Mouse (Mus musculus) embryo, embryonic 11 days (tissue): ENCODE results near the gene Lrp2.
"Not testable (repeated sequence)": the region's sequence is repeated elsewhere in the genome, so short reads cannot be mapped to it uniquely, and the experiment has no call there.

ENCODE experiments used
- DNase-seq: peaks from one replicate; pipeline ENCODE4 v3.0.0-alpha.2; 2015

Gene Lrp2

GRCm38 (mm10) chr2:69582068-69582467, 3.8 kb downstream of the Lrp2 start:
- not testable (repeated sequence) for DNase-seq

GRCm38 (mm10) chr2:69580091-69580490, 5.8 kb downstream of the Lrp2 start:
- DNase-seq = no peak

- no peak for DNase-seq
Measured at GRCm38 (mm10) chr2:69578206-69578605, 7.7 kb downstream of the Lrp2 start.

GRCm38 (mm10) chr2:69576531-69576930, 9.3 kb downstream of the Lrp2 start:
- DNase-seq = no peak

GRCm38 (mm10) chr2:69574934-69575333, 10.9 kb downstream of the Lrp2 start:
- no peak for DNase-seq

- no peak for DNase-seq
Measured at GRCm38 (mm10) chr2:69574261-69574660, 11.6 kb downstream of the Lrp2 start.

- no peak for DNase-seq
Measured at GRCm38 (mm10) chr2:69573733-69574054, 12.2 kb downstream of the Lrp2 start.

- DNase-seq = no peak
Measured at GRCm38 (mm10) chr2:69573038-69573732, 12.7 kb downstream of the Lrp2 start.

GRCm38 (mm10) chr2:69570556-69570955, 15.3 kb downstream of the Lrp2 start:
- no peak for DNase-seq

- DNase-seq = no peak
Measured at GRCm38 (mm10) chr2:69566281-69566680, 19.6 kb downstream of the Lrp2 start.

- no peak for DNase-seq
Measured at GRCm38 (mm10) chr2:69563492-69563891, 22.4 kb downstream of the Lrp2 start.

GRCm38 (mm10) chr2:69562761-69563160, 23.1 kb downstream of the Lrp2 start:
- no peak for DNase-seq

- DNase-seq = no peak
Measured at GRCm38 (mm10) chr2:69560221-69560620, 25.6 kb downstream of the Lrp2 start.

- DNase-seq = no peak
Measured at GRCm38 (mm10) chr2:69559380-69559779, 26.5 kb downstream of the Lrp2 start.

- no peak for DNase-seq
Measured at GRCm38 (mm10) chr2:69556686-69557085, 29.2 kb downstream of the Lrp2 start.

- no peak for DNase-seq
Measured at GRCm38 (mm10) chr2:69551639-69552038, 34.2 kb downstream of the Lrp2 start.

- no peak for DNase-seq
Measured at GRCm38 (mm10) chr2:69546823-69547222, 39.0 kb downstream of the Lrp2 start.

GRCm38 (mm10) chr2:69536018-69536417, 49.8 kb downstream of the Lrp2 start:
- no peak for DNase-seq

- DNase-seq = peak; percentile 23
Measured at GRCm38 (mm10) chr2:69531528-69532055, 54.3 kb downstream of the Lrp2 start.

GRCm38 (mm10) chr2:69530691-69531527, 55.0 kb downstream of the Lrp2 start:
- DNase-seq = no peak

GRCm38 (mm10) chr2:69530126-69530525, 55.7 kb downstream of the Lrp2 start:
- no peak for DNase-seq

GRCm38 (mm10) chr2:69520273-69520672, 65.6 kb downstream of the Lrp2 start:
- no peak for DNase-seq

- no peak for DNase-seq
Measured at GRCm38 (mm10) chr2:69518307-69518706, 67.6 kb downstream of the Lrp2 start.

- DNase-seq = no peak
Measured at GRCm38 (mm10) chr2:69511766-69512165, 74.1 kb downstream of the Lrp2 start.
